Mouse (Mus musculus) hindbrain, postnatal 0 days (tissue): Measurements from ENCODE around the gene Tgm4. TPM values are rescaled to one million over a fixed set of nuclear protein-coding genes. Genes with fewer than 3 reads are reported as not detected.

ENCODE experiments used
- ATAC-seq: fragments of 200-750 bp; cut with Nextera tagmentation; 2 replicates; pipeline ENCODE4 v1.8.0; 2017; ENCODE audit warnings: mild to moderate bottlenecking, moderate TSS enrichment, moderate library complexity
- DNase-seq: peaks from one replicate; pipeline ENCODE4 v3.0.0-alpha.2; 2015; ENCODE audit warnings: low spot score
- H3K27ac ChIP-seq: fragments of 300-500 bp; sonication (generic); 2 replicates; pipeline ENCODE4 v1.5.1; 2014; ENCODE audit warnings: mild to moderate bottlenecking
- H3K27me3 ChIP-seq: fragments of 300-500 bp; sonication (generic); 2 replicates; pipeline ENCODE4 v1.6.1; 2014; ENCODE audit warnings: low read length, mixed read lengths; ENCODE audit not compliant: insufficient read depth
- H3K36me3 ChIP-seq: fragments of 300-500 bp; sonication (generic); 2 replicates; pipeline ENCODE4 v1.6.1; 2014; ENCODE audit warnings: low read length, mixed read lengths; ENCODE audit not compliant: insufficient read depth
- H3K4me1 ChIP-seq: fragments of 300-500 bp; sonication (generic); 2 replicates; pipeline ENCODE4 v1.6.1; 2014; ENCODE audit warnings: antibody characterized with exemption, low read length, mixed read lengths; ENCODE audit not compliant: insufficient read depth
- H3K4me2 ChIP-seq: fragments of 300-500 bp; sonication (generic); 2 replicates; pipeline ENCODE4 v1.6.1; 2014; ENCODE audit warnings: low read depth, mild to moderate bottlenecking, low read length, moderate library complexity, mixed read lengths
- H3K4me3 ChIP-seq: fragments of 300-500 bp; sonication (generic); 2 replicates; pipeline ENCODE4 v1.5.1; 2014; ENCODE audit warnings: low read length
- H3K9ac ChIP-seq: fragments of 300-500 bp; sonication (generic); replicated peaks from 2 replicates; pipeline ENCODE4 v1.6.1; 2014; ENCODE audit warnings: mild to moderate bottlenecking, low read length, moderate library complexity, mixed read lengths
- H3K9me3 ChIP-seq: fragments of 300-500 bp; sonication (generic); 2 replicates; pipeline ENCODE4 v1.6.1; 2016; ENCODE audit warnings: low read length, mixed read lengths
- CTCF ChIP-seq: IDR thresholded peaks from 2 replicates; pipeline ENCODE4 v1.5.1; 2016; ENCODE audit warnings: antibody characterized with exemption, control low read depth, low read depth
- WGBS: fragments of 180-500 bp; shearing (Covaris S2); extraction: QIAGEN DNeasy Blood & Tissue Kit; methylation state at CpG from one replicate; pipeline ENCODE4 v1.1.7; 2014; 5-methylcytosine and 5-hydroxymethylcytosine counted together
- polyA plus RNA-seq: library from polyadenylated mRNA; unstranded; fragments of >200 nt; fragmentation: Nextera tagmentation; extraction: Ambion mirVana; gene quantifications from 2 replicates; pipeline ENCODE4 v1.2.1, GENCODE M21; 2015
- total RNA-seq: library from RNA; depleted of rRNA; stranded (reverse); fragments of >200 nt; gene quantifications from 2 replicates; pipeline ENCODE4 v1.2.3, GENCODE M21; 2014; rRNA removed

Gene Tgm4
- total and polyA plus RNA-seq, 2 experiments from 2014 or later = 0.10 to 0.45 TPM

- ATAC-seq (no peak), DNase-seq (no peak)
- Histone ChIP-seq H3K27ac (no peak overlapping the region), H3K36me3 (peaks cover 18% of the 10 kb centered on the region; the same call in 1 of the 2 replicates), H3K4me2 (no peak overlapping the region), H3K4me1 (peaks cover 15% of the 10 kb centered on the region), H3K4me3 (no peak overlapping the region), H3K27me3 (no peaks in the 10 kb centered on the region), H3K9me3 (no peaks in the 10 kb centered on the region), H3K9ac (no peak overlapping the region)
- WGBS = 78% methylated on average over 1 of the region's 1 CpGs
- TF ChIP-seq CTCF = no peak
These were observed 81.0 kb downstream of the Tgm4 start for GRCm38 (mm10) chr9:123115566-123115965.

Other genes with a start within 250 kb of the Tgm4 start
- gene Tcaim, start 229.2 kb upstream of the Tgm4 start, total RNA-seq = 8.4 and 13.5 TPM in 2 replicates
- 6.7 and 7.1 TPM in 2 replicates for gene Tcaim, start 229.2 kb upstream of the Tgm4 start, polyA plus RNA-seq
- not detected in 2 replicates for gene Gm35549, start 190.7 kb upstream of the Tgm4 start, total RNA-seq
- gene Gm35549, start 190.7 kb upstream of the Tgm4 start, polyA plus RNA-seq = 0.30 TPM in 1 of 2 replicates, not detected in the other
- gene Zfp445, start 168.7 kb upstream of the Tgm4 start, total RNA-seq = 138 and 155 TPM in 2 replicates
- 63.3 and 68.1 TPM in 2 replicates for gene Zfp445, start 168.7 kb upstream of the Tgm4 start, polyA plus RNA-seq
- gene Zkscan7, start 149.0 kb upstream of the Tgm4 start, total RNA-seq = 4.5 and 6.3 TPM in 2 replicates
- 1.3 and 1.9 TPM in 2 replicates for gene Zkscan7, start 149.0 kb upstream of the Tgm4 start, polyA plus RNA-seq
- 3.6 and 9.2 TPM in 2 replicates for gene Zfp105, start 111.7 kb upstream of the Tgm4 start, total RNA-seq
- 8.1 and 8.9 TPM in 2 replicates for gene Zfp105, start 111.7 kb upstream of the Tgm4 start, polyA plus RNA-seq
- gene 1110059G10Rik, start 83.7 kb upstream of the Tgm4 start, total RNA-seq = 7.9 and 13.4 TPM in 2 replicates
- 35.0 and 35.7 TPM in 2 replicates for gene 1110059G10Rik, start 83.7 kb upstream of the Tgm4 start, polyA plus RNA-seq
- gene Kif15, start 83.7 kb upstream of the Tgm4 start, total RNA-seq = 26.6 and 30.0 TPM in 2 replicates
- gene Kif15, start 83.7 kb upstream of the Tgm4 start, polyA plus RNA-seq = 13.5 and 13.8 TPM in 2 replicates
- gene Tmem42, start 13.4 kb upstream of the Tgm4 start, total RNA-seq = 18.5 and 19.9 TPM in 2 replicates
- gene Tmem42, start 13.4 kb upstream of the Tgm4 start, polyA plus RNA-seq = 30.6 and 31.5 TPM in 2 replicates
- gene Zdhhc3, start 78.5 kb downstream of the Tgm4 start, total RNA-seq = 82.9 and 91.6 TPM in 2 replicates
- gene Zdhhc3, start 78.5 kb downstream of the Tgm4 start, polyA plus RNA-seq = 81.8 and 83.4 TPM in 2 replicates
- 25.9 and 31.3 TPM in 2 replicates for gene Exosc7, start 78.5 kb downstream of the Tgm4 start, total RNA-seq
- 57.5 and 64.5 TPM in 2 replicates for gene Exosc7, start 78.5 kb downstream of the Tgm4 start, polyA plus RNA-seq
- 3.8 and 5.8 TPM in 2 replicates for gene Clec3b, start 116.2 kb downstream of the Tgm4 start, total RNA-seq
- gene Clec3b, start 116.2 kb downstream of the Tgm4 start, polyA plus RNA-seq = 5.6 and 6.9 TPM in 2 replicates
- 0.26 and 0.29 TPM in 2 replicates for gene Cdcp1, start 181.3 kb downstream of the Tgm4 start, total RNA-seq
- gene Cdcp1, start 181.3 kb downstream of the Tgm4 start, polyA plus RNA-seq = 0.14 and 0.38 TPM in 2 replicates
- 153 and 182 TPM in 2 replicates for gene Tmem158, start 226.0 kb downstream of the Tgm4 start, total RNA-seq
- 46.1 and 51.6 TPM in 2 replicates for gene Tmem158, start 226.0 kb downstream of the Tgm4 start, polyA plus RNA-seq